Mouse (Mus musculus): ENCODE data around the gene Fbxw4. TPM values are rescaled to one million over a fixed set of nuclear protein-coding genes. Genes with fewer than 3 reads are reported as not detected.

Fbxw4 gene
- total RNA-seq (2022): 10 to 100 TPM; 32.9 to 35.7 (median 33.6) TPM

DNA sequence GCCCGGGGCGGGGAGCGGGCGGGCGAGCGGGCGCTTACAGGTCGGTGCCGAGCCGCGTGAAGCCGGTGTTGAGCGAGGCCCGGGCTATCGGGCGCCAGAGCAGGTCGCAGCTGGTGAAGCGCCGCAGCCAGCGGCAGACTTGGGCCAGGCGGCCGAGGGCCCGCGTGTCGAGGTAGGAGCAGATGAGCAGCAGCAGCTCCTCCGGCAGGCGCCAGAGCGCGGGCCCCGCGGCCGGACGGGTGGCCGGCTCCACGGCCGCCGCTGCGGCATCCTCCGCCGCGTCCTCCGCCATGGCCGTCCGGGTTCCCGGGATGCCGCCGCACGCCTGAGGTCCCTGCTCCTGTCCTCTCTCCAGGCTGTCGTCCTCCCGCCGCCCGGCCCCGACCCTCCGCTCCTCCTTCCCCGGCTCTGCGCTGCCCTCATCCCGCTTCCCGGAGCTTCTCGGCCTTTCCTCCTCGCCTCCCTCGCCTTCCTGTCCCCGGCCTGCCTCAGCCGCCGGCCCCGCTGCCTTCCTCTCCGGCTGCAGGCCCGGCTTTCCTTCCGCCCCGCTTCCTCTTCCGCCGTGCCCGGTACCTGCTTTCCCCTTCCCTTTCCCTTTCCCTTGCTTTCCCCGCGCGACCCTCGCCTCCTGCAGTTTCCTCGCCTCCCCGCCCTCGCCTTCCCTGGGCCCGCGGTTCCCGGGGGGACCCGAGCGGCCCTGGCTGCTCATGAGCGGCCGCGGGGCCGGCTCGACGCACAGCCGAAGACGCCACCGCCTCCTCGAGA is at the start of gene Fbxw4:
Fbxw4 (minus strand) TSS at position 575 of the 765 bp plus-strand sequence.
- peak; percentile 48 to 50 for DNase-seq (ENCODE audit: low spot score in 2 of 2)

DNA sequence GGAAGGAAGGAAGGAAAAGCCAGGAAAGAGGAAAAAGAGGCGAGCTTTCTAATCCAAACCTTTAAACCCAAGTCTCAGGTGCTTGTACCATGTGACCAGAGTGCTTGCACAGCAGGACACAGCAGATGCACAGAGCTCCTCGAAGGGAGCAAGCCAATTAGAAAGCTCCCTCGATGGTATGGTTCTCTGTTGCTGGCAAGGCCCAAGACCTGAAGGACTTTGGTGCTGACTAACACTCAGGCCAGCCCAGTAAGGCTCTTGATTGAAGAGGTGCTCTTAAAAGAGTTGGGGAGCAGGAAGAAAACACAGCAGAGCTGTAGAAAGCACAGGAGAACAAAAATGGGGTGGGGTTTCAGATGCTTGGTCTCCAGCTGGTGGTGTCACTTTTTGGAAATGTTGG is 48.6 kb upstream of the Fbxw4 start:
- DNase-seq (ENCODE audit: low spot score in 2 of 2): no peak

DNA sequence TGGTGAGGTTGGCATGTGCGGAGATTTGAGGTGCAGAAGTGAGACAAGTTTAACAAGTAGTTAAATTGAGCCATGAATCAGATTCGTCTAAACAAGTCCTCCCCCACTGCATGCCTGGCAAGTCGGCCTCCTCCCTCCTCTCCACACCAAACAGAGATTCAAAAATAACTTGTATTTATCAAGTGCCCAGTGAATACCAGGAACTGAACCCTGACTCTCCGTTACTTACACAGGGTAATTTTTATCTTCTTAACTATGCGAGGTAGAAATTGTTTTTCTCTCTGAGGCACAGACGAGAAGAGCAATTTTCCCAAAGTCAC is 36.1 kb upstream of the Fbxw4 start:
- no peak for DNase-seq (ENCODE audit: low spot score in 2 of 2)

DNA sequence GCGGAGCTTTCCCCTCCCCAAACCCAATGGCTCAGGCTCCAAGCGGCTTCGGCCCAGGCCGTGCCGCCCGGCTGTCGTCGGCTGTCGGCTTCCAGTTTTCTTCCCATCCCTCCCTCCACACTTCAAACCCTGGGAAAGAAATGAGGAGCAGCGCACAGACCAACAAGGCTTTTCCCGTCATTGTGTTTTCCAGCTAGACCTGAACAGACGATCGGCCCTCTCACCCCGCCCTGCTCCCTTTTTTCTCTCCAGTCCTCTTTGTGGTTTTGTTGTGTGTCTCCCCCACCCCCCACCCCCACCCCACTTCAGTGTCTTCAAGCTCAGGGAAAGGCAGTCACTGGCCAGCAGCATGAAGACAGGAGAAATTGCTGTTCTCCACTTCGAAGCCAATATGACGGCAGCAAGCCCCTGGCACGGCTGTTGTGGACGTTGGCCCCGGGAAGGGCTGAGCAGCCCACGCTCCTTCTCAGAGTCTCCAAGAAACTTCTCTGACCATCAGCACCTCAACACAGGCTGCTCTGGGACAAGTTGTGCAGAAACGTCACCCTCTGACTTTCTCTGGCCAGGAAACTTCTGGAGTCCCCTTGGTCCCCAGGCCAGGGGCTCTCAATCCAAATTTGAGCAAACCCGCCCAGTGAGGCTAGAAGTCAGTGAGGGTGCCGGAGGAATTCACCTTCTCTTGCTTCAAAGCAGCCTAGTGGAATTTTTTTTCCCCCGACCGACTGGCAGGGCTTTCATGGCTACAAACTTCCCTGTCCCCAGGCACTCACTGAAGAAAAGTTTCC is 35.6 kb upstream of the Fbxw4 start:
- DNase-seq (ENCODE audit: low spot score in 2 of 2): no peak

DNA sequence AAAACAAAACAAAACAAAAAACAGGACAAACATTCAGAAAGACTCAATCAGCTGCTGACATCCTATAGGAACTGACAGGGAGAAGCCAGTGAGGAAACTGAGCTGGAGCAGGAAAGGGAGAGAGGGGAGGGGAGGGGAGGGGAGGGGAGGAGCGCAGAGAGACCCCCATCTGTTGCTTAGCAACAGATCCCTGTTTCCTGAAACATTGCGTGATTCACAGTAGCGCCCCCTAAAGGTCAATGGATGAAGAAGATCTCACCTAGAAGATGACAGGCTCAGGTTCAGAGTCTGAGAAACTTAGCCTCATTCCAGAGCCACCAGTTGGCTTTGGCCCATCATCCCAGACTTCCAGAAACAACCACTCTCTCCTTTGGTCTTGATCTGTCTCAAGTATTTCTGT is 33.9 kb upstream of the Fbxw4 start:
- no peak for DNase-seq (ENCODE audit: low spot score in 2 of 2)

DNA sequence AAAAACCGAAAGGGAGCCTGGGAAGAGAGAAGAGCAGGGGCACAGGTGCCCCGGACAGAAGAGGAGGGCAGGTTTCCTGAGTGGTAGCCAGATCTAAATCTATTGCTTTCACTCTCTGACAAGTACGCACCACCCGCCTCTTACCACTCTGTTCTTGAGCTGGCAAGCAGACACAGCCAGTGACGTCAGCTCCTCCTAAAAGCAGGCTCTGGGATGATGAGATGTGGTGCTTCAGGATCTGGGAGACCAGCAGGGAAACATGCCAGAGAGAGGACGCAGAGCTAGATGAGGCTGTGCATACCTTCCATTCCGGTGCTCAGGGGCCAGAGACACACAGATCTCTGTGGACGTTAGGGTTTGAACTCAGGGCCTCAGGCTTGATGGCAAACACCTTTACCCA is 32.1 kb upstream of the Fbxw4 start:
- DNase-seq (ENCODE audit: low spot score in 2 of 2): no peak

DNA sequence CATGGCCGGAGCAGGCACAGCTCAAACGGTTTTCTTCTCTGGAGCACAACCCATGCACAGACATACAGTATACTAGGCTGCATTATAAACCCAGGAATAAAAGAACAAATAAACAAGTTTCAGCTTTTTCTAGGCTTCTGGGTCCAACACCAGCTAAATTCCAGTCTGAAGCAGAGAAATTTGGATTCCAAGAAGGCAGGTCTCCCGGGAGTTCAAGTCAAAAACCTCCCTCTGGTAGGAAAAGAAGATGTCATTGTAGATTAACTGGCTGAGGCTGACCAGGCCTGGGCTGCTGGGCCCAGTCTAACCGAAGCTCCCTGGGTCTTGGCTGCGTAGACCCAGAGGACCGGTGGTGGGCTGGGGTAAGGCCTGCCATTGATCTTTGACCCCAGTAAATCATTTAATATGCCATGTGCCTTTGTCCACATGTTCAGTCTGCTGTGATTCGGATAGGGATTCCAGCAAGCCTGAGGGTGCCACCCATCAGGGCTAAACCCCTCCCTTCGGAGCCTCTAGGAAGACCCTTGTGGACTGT is 31.0 kb upstream of the Fbxw4 start:
- DNase-seq (ENCODE audit: low spot score in 2 of 2): no peak

DNA sequence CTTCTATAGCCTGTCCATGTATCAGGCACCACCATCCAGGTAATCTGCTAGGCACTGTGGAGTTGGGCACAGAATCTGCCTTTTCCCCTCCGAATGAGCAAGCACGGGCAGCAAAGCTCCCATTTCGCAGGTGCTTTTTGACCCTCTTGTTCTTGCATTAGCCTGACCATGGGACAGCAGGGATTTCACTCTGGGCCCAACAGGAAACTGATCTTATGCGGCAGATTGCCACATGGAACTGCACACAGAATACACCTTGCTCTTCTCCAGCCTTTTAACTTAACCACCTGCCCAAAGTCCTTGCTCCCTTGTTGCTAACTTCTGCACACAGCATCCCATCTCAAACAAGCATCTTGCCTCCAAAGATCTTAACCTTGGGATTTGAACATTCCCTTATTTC is 26.9 kb upstream of the Fbxw4 start:
- no peak for DNase-seq (ENCODE audit: low spot score in 2 of 2)

DNA sequence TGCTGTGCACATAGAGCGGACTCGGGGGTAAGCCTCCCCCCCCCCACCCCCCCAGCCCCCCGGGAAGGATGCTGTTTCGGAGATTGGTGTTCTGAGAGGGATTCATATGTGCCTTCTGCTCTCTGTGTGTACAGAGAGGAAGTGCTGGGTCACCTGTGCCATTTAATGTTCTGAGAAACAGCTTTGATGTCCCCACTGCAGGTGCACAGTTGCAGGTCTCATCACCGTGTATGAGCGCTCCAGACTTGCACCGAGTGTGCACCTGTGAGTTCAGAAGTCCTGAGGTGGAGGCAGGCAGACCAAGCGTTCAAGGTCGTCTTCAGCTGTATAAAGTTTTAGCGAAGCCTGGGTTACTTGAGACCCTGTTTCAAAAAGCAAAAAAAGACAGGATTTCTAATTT is 23.6 kb upstream of the Fbxw4 start:
- DNase-seq (ENCODE audit: low spot score in 2 of 2): no peak

DNA sequence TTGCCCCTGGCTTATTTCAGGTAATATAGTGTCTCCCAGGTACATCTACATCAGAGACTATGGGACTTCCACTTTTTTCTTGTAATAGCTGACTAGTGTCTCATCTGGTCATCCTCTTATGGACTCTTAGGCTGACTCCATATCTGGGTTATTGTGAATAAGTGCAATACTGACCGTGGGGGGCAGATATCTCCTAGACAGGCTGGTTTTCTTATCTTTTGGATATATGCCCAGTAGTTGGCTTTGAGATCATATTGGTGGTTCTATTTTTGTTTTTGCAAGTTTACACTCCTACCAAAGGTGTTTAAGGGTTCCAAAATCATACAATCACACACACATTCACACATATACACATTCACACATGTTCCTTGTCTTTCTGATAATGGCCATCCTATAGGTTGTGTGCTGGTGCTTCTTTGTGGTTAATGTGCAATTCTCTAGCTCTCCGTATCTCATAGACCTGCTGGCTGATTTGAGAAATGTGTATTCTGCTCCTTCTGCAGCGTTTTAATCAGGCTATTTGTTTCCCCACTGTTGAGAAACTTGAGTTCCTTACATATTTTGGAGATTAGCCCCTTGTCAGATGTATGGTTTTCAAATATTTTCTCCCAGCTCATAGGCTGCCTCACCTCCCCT is 20.5 kb upstream of the Fbxw4 start:
- no peak for DNase-seq (ENCODE audit: low spot score in 2 of 2)

DNA sequence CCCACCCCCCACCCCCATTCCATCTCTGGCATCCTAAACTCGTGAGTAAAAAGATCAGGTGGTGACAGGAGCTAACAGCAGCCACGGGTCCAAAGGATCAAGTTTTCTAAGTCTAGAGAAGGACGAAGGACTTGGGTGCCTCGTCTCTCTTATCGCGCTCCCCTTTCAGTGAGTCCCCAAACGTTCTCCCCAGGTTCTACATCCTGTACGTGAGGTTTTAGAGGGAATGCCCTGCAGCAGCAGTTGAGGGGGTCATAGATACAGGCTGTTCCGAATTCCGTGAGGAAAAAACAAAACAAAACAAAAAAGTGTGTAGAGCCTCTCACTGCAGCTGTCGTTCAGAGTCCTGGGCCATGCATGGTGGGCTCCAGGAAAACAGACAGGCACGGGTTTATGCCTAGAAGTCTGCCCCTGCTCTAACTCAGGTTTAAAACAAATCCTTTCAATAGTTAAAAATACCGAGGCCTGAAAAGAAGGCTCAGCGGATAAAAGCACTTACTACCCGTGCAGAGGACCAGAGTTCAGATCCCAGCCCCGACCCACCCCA is 16.7 kb upstream of the Fbxw4 start:
- DNase-seq (ENCODE audit: low spot score in 2 of 2): no peak

DNA sequence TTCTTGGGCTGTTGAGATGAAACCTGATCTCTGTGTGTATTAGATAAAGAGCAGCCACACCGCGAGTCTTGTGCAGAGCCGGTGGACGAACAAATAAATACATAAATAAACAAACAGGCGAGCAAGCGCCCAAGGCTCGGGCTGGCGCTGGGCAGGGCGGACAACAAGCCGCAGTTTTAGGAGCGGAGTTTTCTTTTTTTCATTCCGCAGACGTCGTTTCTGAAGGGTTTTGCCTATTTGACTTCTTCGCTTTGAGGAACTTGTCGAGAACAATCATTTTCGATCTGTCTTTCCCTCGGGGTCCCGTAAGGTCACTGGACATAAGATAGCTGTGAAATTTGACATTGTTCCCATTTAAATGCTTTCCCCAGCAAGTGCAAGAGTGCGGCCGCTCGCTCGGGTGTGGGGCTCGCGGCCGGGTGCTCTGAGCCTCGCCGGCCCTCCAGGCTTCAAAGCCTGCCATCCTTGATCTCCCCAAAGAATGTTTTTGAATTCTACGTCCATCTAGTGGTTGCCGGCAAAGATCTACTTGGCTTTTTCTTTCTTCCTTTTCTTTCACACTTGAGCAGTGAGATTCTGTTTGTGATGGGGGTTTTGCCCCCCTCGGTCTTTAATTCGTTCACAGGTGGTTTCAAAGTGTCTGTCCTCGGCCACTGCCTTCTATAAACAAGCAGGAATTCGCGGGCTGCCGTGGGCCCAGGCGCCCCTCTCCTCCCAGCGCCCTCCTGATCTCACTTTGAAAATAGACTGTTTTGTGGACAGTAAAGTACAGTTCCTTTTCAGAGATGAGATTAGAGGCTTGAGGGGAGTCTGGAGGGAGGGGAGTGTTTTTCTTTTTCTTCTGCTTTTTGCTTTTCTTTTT is 15.8 kb upstream of the Fbxw4 start:
- no peak for DNase-seq (ENCODE audit: low spot score in 2 of 2)

DNA sequence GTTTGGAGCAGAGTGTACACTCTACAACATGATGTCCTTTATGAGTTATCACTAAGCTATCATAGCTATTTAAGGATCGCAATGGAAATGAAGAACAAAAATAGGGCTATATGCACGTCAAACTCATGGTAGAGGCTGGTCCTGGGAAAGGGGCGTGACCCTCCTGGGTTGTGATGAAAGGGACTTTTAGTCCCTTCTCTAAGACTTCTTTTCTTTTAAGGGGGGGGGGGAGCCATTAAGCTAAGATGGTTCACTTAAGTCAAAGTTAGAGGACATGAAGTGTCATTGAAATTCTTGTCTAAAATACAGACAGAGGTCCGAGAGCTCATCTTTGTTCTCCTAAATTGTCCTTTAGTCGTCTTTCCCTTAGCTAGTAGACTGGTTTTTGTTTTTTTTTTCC is 15.1 kb upstream of the Fbxw4 start:
- no peak for DNase-seq (ENCODE audit: low spot score in 2 of 2)

DNA sequence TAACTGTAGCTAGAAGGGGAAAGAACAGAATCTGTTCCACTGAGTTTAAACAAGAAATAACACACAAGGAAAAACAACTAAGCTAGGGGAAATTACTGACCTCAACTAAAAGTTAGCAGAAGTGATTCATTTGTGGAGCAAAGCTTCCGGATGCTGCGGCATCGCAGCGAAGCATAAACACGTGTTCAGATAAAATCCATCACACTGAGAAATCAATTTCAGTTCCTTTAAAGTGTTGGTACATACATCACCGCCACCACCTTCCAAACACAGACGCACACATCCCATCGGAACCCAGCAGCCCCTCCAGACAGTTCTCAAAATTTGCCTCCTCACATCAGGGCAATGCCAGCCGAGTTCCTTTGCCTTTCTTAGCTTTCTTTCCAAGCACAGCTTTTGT is 12.9 kb upstream of the Fbxw4 start:
- no peak for DNase-seq (ENCODE audit: low spot score in 2 of 2)

DNA sequence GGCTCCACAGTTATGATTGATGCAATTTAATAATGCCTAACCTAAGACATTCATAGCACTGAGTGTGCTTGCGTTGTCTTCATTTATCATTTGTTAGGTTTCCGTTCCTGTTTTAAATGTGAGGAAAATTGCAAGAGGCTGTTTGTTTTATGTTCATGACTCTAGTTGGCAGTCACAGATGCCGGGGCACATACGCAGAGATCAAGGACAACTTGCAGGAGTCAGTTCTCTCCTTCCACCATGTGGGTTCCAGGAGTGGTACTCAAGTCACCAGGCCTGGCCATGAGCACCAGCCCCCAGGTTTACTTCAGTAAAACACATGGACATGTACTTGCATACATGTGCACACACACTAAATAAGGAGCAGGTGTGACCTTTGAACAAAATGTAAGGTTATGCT is 8.9 kb upstream of the Fbxw4 start:
- DNase-seq (ENCODE audit: low spot score in 2 of 2): no peak

DNA sequence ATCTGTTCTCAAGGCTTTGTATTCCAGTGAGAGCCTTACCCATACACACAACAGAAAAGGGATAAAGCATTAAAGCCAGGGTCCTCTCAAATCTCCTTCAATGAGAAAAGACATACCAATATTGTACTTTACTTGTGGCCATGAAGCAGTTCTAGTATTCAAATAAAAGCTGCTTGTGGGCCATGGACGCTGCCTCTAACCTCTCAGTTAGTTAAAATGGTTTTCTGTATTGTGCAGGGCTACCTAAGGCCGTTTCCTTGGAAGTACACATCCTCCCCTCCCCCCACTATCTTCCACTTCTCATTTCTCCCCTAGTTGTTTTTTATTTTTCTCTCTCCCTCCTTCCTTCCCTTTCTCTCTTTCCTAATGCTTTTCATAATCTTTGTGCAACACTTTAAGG is 3.7 kb upstream of the Fbxw4 start:
- DNase-seq (ENCODE audit: low spot score in 2 of 2): no peak

DNA sequence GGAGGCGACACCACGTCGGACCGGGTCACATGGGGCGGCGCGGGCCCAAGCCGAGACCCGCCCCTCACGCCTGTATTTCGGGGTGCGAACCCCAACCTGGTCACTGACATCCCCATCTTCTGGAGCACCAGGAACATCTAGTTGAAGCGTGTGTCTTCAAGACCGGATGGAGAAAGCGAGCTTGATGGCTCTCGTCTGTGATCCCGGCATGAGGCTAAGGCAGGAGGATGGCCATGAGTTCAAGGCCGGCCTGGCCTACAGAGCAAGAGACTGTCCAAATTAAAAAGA is 335 bp upstream of the Fbxw4 start:
- DNase-seq (ENCODE audit: low spot score in 2 of 2): no peak

DNA sequence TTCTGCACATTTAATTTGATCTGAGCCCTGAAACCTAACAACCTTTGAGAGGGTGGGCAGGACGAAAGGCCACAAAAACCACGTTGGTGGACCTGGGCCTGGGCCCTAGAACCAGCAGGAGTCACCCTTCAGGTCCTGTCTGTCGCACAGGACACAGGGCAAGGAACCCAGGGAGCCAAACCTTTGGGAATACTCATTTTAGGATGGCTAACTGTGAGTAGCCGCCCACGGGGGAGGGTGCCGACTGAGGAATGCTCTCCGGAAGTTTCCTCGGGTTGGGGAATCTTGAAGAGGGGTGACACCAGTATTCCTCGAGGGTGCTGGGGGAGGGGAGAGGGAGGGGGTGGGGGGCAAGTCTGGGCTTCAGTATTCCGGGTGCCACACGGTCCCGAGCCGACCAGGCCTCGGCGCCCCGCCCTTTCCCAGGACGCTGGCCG is 793 bp downstream of the Fbxw4 start:
- peak in 1 of 2 experiments; percentile 9 for DNase-seq (ENCODE audit: low spot score in 2 of 2)

DNA sequence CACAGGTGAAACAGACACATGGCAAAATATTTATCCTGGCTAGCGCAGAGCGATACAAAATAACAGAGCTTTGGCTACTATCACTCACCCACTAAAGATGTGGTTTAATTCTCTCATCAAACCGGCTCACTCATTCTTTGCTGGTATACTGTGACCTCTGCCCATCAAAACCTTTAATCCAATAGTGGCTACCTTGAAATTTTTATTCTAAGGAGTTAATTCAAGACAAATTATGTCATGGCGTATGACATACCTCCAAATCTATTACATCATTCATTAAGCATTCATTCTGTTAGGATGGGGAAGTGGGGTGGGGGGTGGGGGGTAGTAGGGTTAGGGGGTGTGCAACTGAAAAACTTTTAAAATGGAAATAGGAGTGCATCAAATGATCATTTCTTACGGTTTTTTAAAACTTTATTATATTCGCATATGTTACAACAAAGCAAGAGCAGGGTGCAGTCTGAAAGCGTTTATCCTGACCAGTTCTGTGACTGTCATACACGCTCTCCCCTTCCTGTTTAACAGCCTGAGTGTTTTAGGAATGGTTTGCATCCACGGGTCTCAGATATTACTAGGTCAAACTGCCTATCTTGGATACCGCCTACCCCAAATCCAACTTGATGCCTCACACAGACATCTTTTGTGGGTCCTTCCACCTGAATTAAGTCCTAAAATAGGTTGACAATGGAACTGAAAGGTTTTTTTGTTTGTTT is 1.4 kb downstream of the Fbxw4 start:
- DNase-seq (ENCODE audit: low spot score in 2 of 2): no peak

DNA sequence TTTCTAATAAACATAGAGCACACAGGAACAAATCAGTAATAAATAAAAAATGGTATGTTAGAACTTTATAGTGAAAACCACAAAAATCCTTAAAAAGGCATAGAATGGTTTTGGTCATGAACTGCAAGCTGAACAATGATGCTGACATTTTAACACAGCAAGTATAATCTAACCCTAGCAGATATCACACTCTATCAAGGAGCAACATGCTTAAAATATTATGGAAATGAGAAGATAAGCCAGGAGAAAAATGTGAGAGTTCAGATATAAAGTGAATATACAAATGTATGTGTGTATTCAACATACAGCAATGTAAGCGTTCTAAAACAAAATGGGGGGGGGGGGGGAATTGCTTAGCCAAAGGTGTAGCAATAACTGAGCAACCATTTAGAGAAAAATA is 2.3 kb downstream of the Fbxw4 start:
- no peak for DNase-seq (ENCODE audit: low spot score in 2 of 2)

Data from gastrocnemius, adult 8-10 months (tissue).